Mouse (Mus musculus): ENCODE measurements around the gene Ctnna2. TPM values are rescaled to one million over a fixed set of nuclear protein-coding genes. Genes with fewer than 3 reads are reported as not detected.

The Ctnna2 gene
- polyA plus RNA-seq, 1 experiment from 2014 or later, result 0.12 TPM

DNA sequence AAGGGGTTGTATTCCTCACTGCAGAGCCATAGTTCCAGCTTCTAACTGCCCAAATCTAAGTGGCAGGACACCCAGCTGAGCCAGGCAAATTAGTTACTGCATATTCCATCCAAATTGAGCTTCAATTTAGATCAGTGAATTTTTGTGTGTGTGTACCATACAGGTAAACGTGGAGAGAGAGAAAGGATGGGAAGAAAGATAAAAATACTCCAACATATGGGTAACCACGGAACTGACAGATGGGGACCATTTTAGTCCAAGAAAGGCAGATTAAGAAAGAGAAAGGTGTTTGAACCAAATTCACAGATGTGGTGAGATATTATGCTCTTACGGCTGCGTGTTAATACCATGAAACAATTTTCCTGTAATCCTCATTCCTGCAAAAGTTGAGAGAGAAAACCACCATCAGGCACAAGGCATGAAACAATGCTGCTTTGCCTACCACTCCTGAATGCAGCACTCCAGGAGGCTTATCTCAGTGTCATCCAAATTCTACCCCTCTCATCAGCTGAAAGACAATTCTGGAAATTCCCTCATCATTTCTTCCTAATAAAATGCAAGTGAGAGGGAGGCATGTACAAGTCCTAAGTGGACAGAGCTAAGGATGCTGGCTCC lies 840.1 kb downstream of the Ctnna2 start:
- no peaks in the 10 kb centered on the region for H3K4me1 ChIP-seq (replicated peaks)
- H3K4me2 ChIP-seq, result no peak overlapping the region
- H3K4me3 ChIP-seq (replicated peaks), result no peak overlapping the region
- no peak overlapping the region for H3K9ac ChIP-seq
- H3K9me3 ChIP-seq (replicated peaks), result no peaks in the 10 kb centered on the region
- H3K27ac ChIP-seq (replicated peaks), result no peak overlapping the region
- H3K27me3 ChIP-seq, result no peaks in the 10 kb centered on the region
- no peaks in the 10 kb centered on the region for H3K36me3 ChIP-seq (replicated peaks)
- ATAC-seq (ENCODE audit: insufficient read depth), result no peak
- WGBS (ENCODE audit: insufficient replicate concordance), result 60% methylated on average over 4 of the region's 4 CpGs

DNA sequence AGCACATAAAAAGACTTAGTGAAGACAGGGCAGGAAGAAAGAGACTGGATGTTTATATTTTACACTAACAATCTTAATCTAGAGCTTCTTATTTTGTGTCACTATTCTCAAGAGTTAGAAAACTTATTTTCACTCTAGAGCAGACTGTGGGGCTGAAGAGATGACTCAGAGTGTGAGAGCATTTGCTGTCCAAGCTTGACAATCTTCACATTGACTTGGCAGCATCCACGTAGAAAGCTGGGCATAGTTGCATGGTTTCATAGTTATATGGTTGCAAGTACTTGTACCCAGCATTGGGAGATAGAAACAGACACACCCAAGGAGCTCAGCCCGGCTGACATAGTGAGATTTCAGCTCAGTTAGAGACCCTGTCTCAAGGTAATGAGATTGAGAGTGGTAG lies 858.6 kb downstream of the Ctnna2 start:
- no peak for ATAC-seq (ENCODE audit: insufficient read depth)
- Histone ChIP-seq H3K4me2 (no peak overlapping the region), H3K9me3 (replicated peaks) (no peaks in the 10 kb centered on the region), H3K4me1 (replicated peaks) (no peaks in the 10 kb centered on the region), H3K4me3 (replicated peaks) (no peak overlapping the region), H3K27ac (replicated peaks) (no peak overlapping the region), H3K27me3 (no peaks in the 10 kb centered on the region), H3K9ac (no peak overlapping the region), H3K36me3 (replicated peaks) (no peaks in the 10 kb centered on the region)
- WGBS (ENCODE audit: insufficient replicate concordance), result 40% methylated on average over 2 of the region's 2 CpGs

DNA sequence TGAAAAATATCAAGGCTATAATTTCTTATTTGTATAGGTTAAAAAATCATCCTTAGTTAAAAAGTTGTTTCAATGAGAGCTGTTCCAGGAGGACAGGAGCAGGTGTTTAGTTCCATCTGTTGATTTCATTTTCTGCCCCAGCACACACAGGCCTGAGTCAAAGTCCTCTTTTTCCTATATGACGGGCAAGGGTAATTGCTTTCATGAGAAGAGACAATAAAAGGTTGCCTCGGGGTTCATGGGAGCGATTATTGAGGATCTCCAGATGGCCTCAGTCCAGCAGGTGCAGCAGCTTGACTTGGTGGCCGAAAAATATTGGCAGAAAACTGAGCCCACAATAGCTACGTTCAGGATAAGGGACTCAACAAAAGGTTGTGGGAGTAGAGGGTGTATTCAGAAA lies 859.0 kb downstream of the Ctnna2 start:
- no peak overlapping the region for H3K4me2 ChIP-seq
- no peak overlapping the region for H3K9ac ChIP-seq
- no peaks in the 10 kb centered on the region for H3K9me3 ChIP-seq (replicated peaks)
- WGBS (ENCODE audit: insufficient replicate concordance), result 59% methylated on average over 5 of the region's 5 CpGs
- no peaks in the 10 kb centered on the region for H3K36me3 ChIP-seq (replicated peaks)
- H3K27ac ChIP-seq (replicated peaks), result no peak overlapping the region
- no peak overlapping the region for H3K4me3 ChIP-seq (replicated peaks)
- no peak for ATAC-seq (ENCODE audit: insufficient read depth)
- H3K4me1 ChIP-seq (replicated peaks), result no peaks in the 10 kb centered on the region
- no peaks in the 10 kb centered on the region for H3K27me3 ChIP-seq

DNA sequence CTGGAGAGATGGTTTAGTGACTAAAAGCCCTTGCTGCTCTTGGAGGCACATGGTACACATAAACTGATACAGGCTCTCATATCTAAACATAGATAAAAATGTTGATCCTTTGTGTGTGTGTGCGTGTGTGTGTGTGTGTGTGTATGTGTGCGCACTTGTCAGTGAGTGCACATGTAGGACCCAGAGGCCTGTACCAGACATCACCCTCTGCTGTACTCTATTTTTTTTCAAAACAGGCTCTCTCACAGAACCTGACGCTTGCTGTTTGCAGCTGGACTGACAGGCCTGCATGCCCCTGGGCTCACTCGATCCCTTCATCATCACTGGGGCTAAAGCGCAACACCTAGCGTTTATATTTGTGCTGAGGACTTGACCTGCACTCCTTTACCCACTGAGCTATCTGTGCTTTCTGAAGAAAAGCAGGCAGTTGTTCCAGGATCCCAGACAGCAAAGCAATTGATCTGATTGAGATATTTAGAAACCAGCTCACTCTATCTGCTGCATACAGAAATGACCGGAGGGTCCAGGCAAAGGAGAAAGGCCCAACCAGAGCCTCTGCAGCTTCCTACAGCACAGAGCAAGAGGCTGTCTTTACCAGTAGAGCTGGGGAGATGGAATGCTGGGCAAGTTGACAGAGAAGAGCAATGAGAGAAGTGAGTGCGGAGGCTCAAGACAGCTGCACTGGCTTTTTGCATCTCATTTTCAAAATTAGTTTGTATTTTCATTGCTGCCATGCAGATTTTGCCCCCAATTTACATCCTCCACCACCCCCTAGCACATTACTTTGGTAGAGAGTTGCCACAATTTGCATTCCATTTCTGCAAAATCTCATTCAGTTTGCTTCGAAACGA lies 870.2 kb downstream of the Ctnna2 start:
- no peaks in the 10 kb centered on the region for H3K36me3 ChIP-seq (replicated peaks)
- no peak overlapping the region for H3K9ac ChIP-seq
- no peak overlapping the region for H3K4me2 ChIP-seq
- no peak overlapping the region for H3K4me3 ChIP-seq (replicated peaks)
- no peaks in the 10 kb centered on the region for H3K4me1 ChIP-seq (replicated peaks)
- H3K9me3 ChIP-seq (replicated peaks), result no peaks in the 10 kb centered on the region
- no peak overlapping the region for H3K27ac ChIP-seq (replicated peaks)
- 68% methylated on average over 10 of the region's 10 CpGs for WGBS (ENCODE audit: insufficient replicate concordance)
- H3K27me3 ChIP-seq, result no peaks in the 10 kb centered on the region
- no peak for ATAC-seq (ENCODE audit: insufficient read depth)

DNA sequence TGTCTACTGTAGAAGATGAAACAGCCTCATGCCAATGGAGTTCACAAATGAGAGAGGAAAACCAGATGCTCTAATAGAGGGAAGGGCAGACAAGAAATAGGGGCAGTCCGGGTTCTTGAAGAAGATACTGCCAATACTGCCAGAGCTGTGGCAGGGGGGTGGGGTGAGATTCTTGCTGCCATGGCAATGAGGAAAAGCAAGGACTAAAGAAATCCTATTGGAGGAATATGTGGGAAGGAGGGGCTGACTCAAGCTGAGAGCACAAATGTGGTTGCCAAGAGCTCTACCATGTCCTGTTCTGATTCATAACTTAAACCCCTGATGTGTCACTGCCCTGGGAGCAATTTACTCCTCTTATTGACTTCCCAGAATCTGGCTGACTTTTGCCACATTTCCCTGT lies 878.5 kb downstream of the Ctnna2 start:
- no peaks in the 10 kb centered on the region for H3K36me3 ChIP-seq (replicated peaks)
- H3K4me2 ChIP-seq, result no peak overlapping the region

DNA sequence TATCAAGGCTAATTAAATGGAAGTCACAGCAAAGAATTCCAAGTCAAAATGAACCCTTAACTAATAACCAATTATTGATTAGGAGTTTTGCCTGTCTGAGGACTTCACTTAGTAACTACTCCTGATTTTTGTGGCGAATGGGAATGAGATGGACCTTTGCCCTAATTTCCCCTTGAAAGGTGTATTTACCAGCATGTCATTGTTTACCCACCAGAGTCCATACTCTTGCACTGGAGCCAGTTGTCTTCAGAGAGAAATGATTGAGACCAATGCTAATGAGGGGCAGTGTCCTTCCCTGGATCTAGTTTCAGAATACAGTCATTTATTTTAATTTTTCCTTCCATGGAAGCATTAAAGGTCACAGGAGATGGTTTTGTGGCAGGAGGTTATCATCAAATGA lies 881.0 kb downstream of the Ctnna2 start:
- no peak overlapping the region for H3K4me2 ChIP-seq
- H3K4me1 ChIP-seq (replicated peaks), result no peaks in the 10 kb centered on the region
- H3K27ac ChIP-seq (replicated peaks), result no peak overlapping the region
- H3K9ac ChIP-seq, result no peak overlapping the region
- no peaks in the 10 kb centered on the region for H3K36me3 ChIP-seq (replicated peaks)
- WGBS (ENCODE audit: insufficient replicate concordance), result 40% methylated on average over 1 of the region's 1 CpGs
- H3K9me3 ChIP-seq (replicated peaks), result no peaks in the 10 kb centered on the region
- ATAC-seq (ENCODE audit: insufficient read depth), result no peak
- no peaks in the 10 kb centered on the region for H3K27me3 ChIP-seq
- no peak overlapping the region for H3K4me3 ChIP-seq (replicated peaks)

More for the DNA sequence above, 878.5 kb downstream of the Ctnna2 start:
- H3K4me1 ChIP-seq (replicated peaks), result no peaks in the 10 kb centered on the region
- no peak for ATAC-seq (ENCODE audit: insufficient read depth)
- WGBS (ENCODE audit: insufficient replicate concordance), result 16% methylated on average over 1 of the region's 1 CpGs
- no peak overlapping the region for H3K4me3 ChIP-seq (replicated peaks)
- H3K27ac ChIP-seq (replicated peaks), result no peak overlapping the region
- no peaks in the 10 kb centered on the region for H3K9me3 ChIP-seq (replicated peaks)
- H3K27me3 ChIP-seq, result no peaks in the 10 kb centered on the region
- no peak overlapping the region for H3K9ac ChIP-seq

DNA sequence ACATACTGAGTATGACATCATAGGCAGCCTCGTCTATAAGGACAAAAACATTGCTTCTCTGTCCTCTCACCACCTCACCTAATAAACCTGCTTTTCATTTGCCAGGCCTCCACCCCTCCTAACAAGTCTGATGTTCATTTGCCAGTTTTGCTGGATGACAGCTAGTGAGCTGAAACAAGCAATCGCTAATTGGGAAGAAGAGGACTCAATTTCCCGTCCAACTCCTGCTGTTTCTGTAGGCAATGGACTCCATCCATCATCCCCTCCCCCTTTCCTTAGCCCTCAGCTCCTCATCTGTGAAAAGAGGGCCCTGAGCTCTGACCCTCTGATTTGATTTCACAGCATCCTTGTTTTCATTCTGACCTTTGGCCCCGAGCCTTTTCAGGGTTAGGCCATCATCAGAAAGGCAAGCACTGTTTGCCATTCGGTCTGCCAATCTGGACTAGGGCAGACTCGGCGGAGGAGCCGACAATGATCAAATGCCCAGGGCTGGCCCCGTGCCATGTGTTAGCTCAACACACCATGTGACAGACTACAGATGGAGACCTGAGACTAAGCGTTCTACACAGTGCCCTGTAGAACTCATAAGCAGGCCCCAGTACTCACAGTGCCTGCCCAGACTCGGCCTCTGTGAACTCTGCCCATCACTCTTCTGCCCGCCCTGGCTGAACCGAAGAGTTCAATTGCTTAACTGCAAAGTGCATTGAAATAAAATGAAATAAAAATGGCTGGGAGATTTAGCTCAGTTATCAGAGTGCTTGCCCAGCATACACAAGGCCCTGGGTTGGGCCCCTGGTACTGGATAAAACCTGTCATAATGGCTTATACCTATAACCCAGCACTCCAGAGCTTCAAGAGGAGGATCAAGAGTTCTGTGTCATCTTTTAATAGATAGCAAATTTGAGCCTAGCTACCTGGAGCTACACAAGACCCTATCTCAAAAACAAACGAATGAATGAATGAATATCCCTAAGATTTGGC lies 903.8 kb downstream of the Ctnna2 start:
- H3K4me1 ChIP-seq (replicated peaks), result no peaks in the 10 kb centered on the region
- H3K9me3 ChIP-seq (replicated peaks), result no peaks in the 10 kb centered on the region
- no peak for ATAC-seq (ENCODE audit: insufficient read depth)
- no peak overlapping the region for H3K4me2 ChIP-seq
- H3K4me3 ChIP-seq (replicated peaks), result no peak overlapping the region
- no peak overlapping the region for H3K27ac ChIP-seq (replicated peaks)
- no peaks in the 10 kb centered on the region for H3K36me3 ChIP-seq (replicated peaks)
- H3K9ac ChIP-seq, result no peak overlapping the region
- H3K27me3 ChIP-seq, result no peaks in the 10 kb centered on the region
- 65% methylated on average over 14 of the region's 14 CpGs for WGBS (ENCODE audit: insufficient replicate concordance)

DNA sequence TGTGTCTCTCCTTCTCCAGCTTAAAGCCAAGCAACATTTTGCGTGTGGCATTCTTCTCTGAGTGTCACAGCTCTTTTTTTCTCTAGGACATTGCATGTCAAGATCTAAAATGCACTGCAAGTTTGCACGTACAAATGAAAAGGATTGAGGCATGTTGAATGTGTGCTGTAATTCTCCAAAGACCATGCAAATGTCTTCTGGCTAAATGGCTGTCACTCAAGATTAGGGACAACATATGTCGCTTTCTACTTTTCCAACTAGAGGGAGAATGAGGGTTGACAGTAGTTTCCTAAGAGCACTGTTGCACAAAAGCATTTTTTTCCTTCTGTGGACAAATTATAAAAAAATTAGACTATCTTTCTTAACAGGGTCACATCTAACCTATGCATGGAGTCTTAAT lies 909.9 kb downstream of the Ctnna2 start:
- Histone ChIP-seq H3K4me1 (replicated peaks) (no peaks in the 10 kb centered on the region), H3K4me3 (replicated peaks) (no peak overlapping the region), H3K36me3 (replicated peaks) (no peaks in the 10 kb centered on the region), H3K9me3 (replicated peaks) (no peaks in the 10 kb centered on the region), H3K27ac (replicated peaks) (no peak overlapping the region), H3K27me3 (no peaks in the 10 kb centered on the region), H3K9ac (no peak overlapping the region), H3K4me2 (no peak overlapping the region)
- WGBS (ENCODE audit: insufficient replicate concordance), result 65% methylated on average over 3 of the region's 3 CpGs
- ATAC-seq (ENCODE audit: insufficient read depth), result no peak

DNA sequence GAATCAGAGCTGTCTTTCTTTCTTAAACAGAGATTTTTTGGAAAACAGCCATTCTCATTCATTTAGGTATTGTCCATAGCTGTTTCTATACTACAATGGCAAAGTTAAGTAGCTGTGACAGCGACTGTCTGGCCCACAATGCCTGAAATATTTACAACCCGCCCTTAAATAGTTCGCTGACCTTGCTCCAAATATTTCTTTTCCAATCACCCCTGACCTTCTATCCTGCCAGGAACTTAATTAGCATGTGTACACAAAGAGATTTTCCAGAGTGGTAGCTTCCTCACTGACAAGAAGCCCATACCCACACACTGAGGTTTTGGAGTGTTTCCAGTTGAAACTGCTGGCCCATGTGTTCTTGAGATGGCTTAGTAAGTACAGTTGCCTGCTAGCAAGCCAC lies 928.8 kb downstream of the Ctnna2 start:
- H3K4me3 ChIP-seq (replicated peaks), result no peak overlapping the region
- H3K4me1 ChIP-seq (replicated peaks), result no peaks in the 10 kb centered on the region
- no peak overlapping the region for H3K9ac ChIP-seq
- no peaks in the 10 kb centered on the region for H3K36me3 ChIP-seq (replicated peaks)
- no peaks in the 10 kb centered on the region for H3K9me3 ChIP-seq (replicated peaks)
- no peak for ATAC-seq (ENCODE audit: insufficient read depth)
- no peak overlapping the region for H3K4me2 ChIP-seq
- WGBS (ENCODE audit: insufficient replicate concordance), result 50% methylated on average over 3 of the region's 3 CpGs
- H3K27me3 ChIP-seq, result no peaks in the 10 kb centered on the region
- no peak overlapping the region for H3K27ac ChIP-seq (replicated peaks)

DNA sequence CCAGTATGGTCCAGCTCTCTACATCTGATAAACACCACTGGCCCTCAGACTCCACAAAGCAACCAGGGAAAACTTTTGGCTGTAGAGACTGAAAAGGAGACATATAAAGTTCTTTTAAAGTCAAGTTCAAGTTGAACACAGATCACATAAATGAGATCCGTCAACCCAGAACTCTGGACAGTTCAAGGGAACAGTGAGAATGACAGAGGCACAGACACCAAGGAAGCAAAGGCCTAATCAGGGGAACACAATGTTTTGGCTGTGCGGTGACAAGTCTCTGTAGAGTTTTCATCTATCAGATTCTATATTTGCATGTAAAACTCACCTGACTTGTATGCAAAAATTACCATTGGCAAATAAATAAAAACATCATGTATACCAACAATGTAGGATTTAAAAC lies 929.3 kb downstream of the Ctnna2 start:
- WGBS (ENCODE audit: insufficient replicate concordance), result 70% methylated on average over 2 of the region's 2 CpGs
- Histone ChIP-seq H3K9ac (no peak overlapping the region), H3K4me2 (no peak overlapping the region), H3K4me1 (replicated peaks) (no peaks in the 10 kb centered on the region), H3K36me3 (replicated peaks) (no peaks in the 10 kb centered on the region), H3K27ac (replicated peaks) (no peak overlapping the region), H3K4me3 (replicated peaks) (no peak overlapping the region), H3K27me3 (no peaks in the 10 kb centered on the region), H3K9me3 (replicated peaks) (no peaks in the 10 kb centered on the region)
- no peak for ATAC-seq (ENCODE audit: insufficient read depth)

DNA sequence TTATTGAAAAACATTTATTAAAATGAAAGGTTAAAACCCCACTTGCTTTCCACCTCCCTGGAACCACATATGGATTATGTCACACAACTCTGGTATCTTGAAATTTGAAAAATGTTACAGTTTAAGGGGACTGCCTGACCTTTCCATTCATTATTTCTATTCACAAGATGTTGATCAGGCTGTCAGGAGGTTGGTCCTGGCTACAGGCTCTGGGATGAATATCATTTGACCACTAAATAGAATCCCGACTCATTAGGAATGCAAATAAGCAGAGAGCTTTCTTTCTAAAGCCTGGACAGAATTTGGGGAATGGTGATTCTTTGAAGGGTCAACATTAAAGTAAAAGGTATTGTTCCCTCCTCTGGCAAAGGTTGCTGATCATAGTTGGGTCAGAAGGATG lies 931.9 kb downstream of the Ctnna2 start:
- Histone ChIP-seq H3K9ac (no peak overlapping the region), H3K4me2 (no peak overlapping the region), H3K4me1 (replicated peaks) (no peaks in the 10 kb centered on the region), H3K36me3 (replicated peaks) (no peaks in the 10 kb centered on the region), H3K4me3 (replicated peaks) (no peak overlapping the region), H3K27me3 (no peaks in the 10 kb centered on the region), H3K27ac (replicated peaks) (no peak overlapping the region), H3K9me3 (replicated peaks) (no peaks in the 10 kb centered on the region)
- 61% methylated on average over 1 of the region's 1 CpGs for WGBS (ENCODE audit: insufficient replicate concordance)
- no peak for ATAC-seq (ENCODE audit: insufficient read depth)
